Mouse (Mus musculus) limb, embryonic 10.5 days (tissue): ENCODE data around the gene A730071L15Rik. TPM values are rescaled to one million over a fixed set of nuclear protein-coding genes. Genes with fewer than 3 reads are reported as not detected.

ENCODE experiments used
- DNase-seq: peaks from one replicate; pipeline ENCODE4 v3.0.0-alpha.2; 2017; ENCODE audit warnings: low spot score
- H3K27ac ChIP-seq: fragments of 300-500 bp; sonication (generic); 2 replicates; pipeline ENCODE4 v1.5.1; 2016; ENCODE audit warnings: mild to moderate bottlenecking
- H3K27me3 ChIP-seq: fragments of 300-500 bp; sonication (generic); 2 replicates; pipeline ENCODE4 v1.6.1; 2016; ENCODE audit warnings: low read depth, mild to moderate bottlenecking; ENCODE audit not compliant: poor library complexity, severe bottlenecking
- H3K36me3 ChIP-seq: fragments of 300-500 bp; sonication (generic); 2 replicates; pipeline ENCODE4 v1.6.1; 2016; ENCODE audit warnings: mild to moderate bottlenecking, moderate library complexity
- H3K4me1 ChIP-seq: fragments of 300-500 bp; sonication (generic); 2 replicates; pipeline ENCODE4 v1.6.1; 2016
- H3K4me3 ChIP-seq: fragments of 300-500 bp; sonication (generic); 2 replicates; pipeline ENCODE4 v1.5.1; 2016; ENCODE audit warnings: mild to moderate bottlenecking, moderate library complexity
- H3K9me3 ChIP-seq: fragments of 300-500 bp; sonication (generic); replicated peaks from 2 replicates; pipeline ENCODE4 v1.6.1; 2016; ENCODE audit warnings: mild to moderate bottlenecking
- WGBS: fragments of 180-500 bp; shearing (Covaris S2); methylation state at CpG from one replicate; pipeline ENCODE4 v1.1.7; 2016; 5-methylcytosine and 5-hydroxymethylcytosine counted together
- polyA plus RNA-seq: library from polyadenylated mRNA; unstranded; fragments of >200 nt; fragmentation: Nextera tagmentation; extraction: Ambion mirVana; gene quantifications from 2 replicates; pipeline ENCODE4 v1.2.1, GENCODE M21; 2016

A730071L15Rik gene
- polyA plus RNA-seq, 1 experiment from 2014 or later = 0.53 TPM

DNA sequence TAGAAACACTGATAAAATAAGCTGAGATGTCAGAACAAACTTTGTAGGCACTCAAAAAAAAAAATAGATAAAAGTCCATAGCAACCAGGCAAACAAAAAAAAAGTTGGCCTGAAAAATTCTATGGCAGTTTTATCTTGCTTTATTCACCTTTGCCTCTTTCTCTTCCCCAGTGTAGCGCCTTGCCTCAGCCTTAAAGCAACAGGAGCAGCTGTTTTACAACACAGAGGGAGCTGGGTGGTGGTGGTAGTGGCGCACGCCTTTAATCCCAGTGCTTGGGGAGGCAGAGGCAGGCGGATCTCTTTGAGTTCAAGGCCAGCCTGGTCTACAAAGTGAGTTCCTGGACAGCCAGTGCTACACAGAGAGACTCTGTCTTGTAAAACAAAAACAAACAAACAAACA, 33.2 kb downstream of the A730071L15Rik start:
- no peak overlapping the region for H3K27ac ChIP-seq
- 0 out of 2 replicates have a peak, but pooled peaks cover 5% of the 10 kb centered on the region for H3K9me3 ChIP-seq
- no peaks in the 10 kb centered on the region for H3K36me3 ChIP-seq
- 88% methylated on average over 4 of the region's 4 CpGs for WGBS
- DNase-seq = no peak
- no peak overlapping the region for H3K4me3 ChIP-seq
- no peaks in the 10 kb centered on the region for H3K4me1 ChIP-seq
- no peaks in the 10 kb centered on the region for H3K27me3 ChIP-seq

DNA sequence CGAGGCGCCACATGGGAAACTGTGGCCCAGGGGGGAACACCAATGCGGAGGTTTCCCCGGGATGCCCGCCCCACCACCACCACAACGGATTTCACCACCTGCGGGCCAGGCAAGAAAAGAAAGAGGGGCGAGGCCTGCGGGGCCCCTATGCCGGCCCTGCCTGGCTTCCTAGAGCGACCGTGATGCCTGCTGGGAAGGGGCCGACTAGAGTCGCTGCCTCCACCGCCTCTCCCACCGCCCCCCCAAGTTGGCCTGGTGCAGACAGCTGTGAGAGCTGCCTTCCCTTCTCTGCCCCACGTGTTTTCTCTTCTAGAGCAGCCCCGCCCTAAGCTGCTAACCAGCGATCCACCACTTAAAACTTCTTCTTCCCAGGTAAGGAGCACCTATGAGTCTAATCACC, 44.9 kb downstream of the A730071L15Rik start:
- Histone ChIP-seq H3K4me1 (no peaks in the 10 kb centered on the region), H3K27me3 (no peaks in the 10 kb centered on the region), H3K9me3 (no peaks in the 10 kb centered on the region), H3K36me3 (no peaks in the 10 kb centered on the region), H3K4me3 (no peak overlapping the region), H3K27ac (no peak overlapping the region)
- WGBS = 60% methylated on average over 18 of the region's 19 CpGs
- DNase-seq = no peak

Other genes with a start within 250 kb of the A730071L15Rik start
- gene Gck, start 249.9 kb upstream of the A730071L15Rik start, polyA plus RNA-seq = 0.55 and 1.3 TPM in 2 replicates
- 55.5 and 65.5 TPM in 2 replicates for gene Ykt6, start 244.3 kb upstream of the A730071L15Rik start, polyA plus RNA-seq
- 0.35 and 0.68 TPM in 2 replicates for gene Camk2b, start 133.7 kb upstream of the A730071L15Rik start, polyA plus RNA-seq
- gene Nudcd3, start 386 bp downstream of the A730071L15Rik start, polyA plus RNA-seq = 52.2 and 55.3 TPM in 2 replicates
- 0.03 TPM in 1 of 2 replicates, not detected in the other for gene Npc1l1, start 30.1 kb downstream of the A730071L15Rik start, polyA plus RNA-seq
- 133 and 154 TPM in 2 replicates for gene Ddx56, start 67.7 kb downstream of the A730071L15Rik start, polyA plus RNA-seq
- gene Tmed4, start 74.8 kb downstream of the A730071L15Rik start, polyA plus RNA-seq = 100.0 and 105 TPM in 2 replicates
- 115 and 122 TPM in 2 replicates for gene Ogdh, start 91.6 kb downstream of the A730071L15Rik start, polyA plus RNA-seq
- gene Zmiz2, start 189.0 kb downstream of the A730071L15Rik start, polyA plus RNA-seq = 10.9 and 12.4 TPM in 2 replicates
- 5,840 and 6,698 TPM in 2 replicates for gene Ppia, start 215.4 kb downstream of the A730071L15Rik start, polyA plus RNA-seq
- 583 and 781 TPM in 2 replicates for gene H2afv, start 244.4 kb downstream of the A730071L15Rik start, polyA plus RNA-seq